Mouse (Mus musculus): ENCODE measurements around the gene Nlgn1.
A peak's percentile ranks its signal among the peaks of the same experiment; 100 is the strongest.

Nlgn1 gene

DNA sequence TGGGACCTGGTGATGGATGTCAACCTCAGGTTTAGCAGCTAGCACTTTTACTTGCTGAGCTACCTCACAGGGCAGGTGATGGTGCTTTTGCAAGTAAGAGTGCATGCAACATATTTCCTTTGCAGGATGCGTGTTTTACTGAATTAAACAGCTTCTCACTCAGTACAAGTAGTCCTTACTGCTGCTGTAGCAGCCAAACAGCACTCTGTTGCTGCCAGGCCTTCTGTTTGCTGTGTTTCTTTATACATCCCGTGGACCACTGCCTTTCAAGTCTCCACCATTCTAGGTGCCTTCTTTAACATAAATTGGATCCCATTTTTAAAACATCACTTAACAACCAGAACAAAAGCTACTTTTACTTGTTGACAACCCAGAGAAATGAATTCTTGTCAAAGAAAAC lies 502.0 kb downstream of the Nlgn1 start:
- DNase-seq (ENCODE audit: low spot score in 2 of 2), result no peak

- no peak for DNase-seq (ENCODE audit: low spot score in 2 of 2)
Measured at GRCm38 (mm10) chr3:25813368-25813767, 518.9 kb downstream of the Nlgn1 start.

- DNase-seq (ENCODE audit: low spot score in 2 of 2), result peak in 1 of 2 experiments; percentile 45
Measured at GRCm38 (mm10) chr3:25807559-25807958, 524.7 kb downstream of the Nlgn1 start.

- no peak for DNase-seq (ENCODE audit: low spot score in 2 of 2)
Measured at GRCm38 (mm10) chr3:25781651-25782050, 550.6 kb downstream of the Nlgn1 start.

- peak in 1 of 2 experiments; percentile 37 for DNase-seq (ENCODE audit: low spot score in 2 of 2)
Measured at GRCm38 (mm10) chr3:25775437-25775836, 556.8 kb downstream of the Nlgn1 start.

- DNase-seq (ENCODE audit: low spot score in 2 of 2), result peak; percentile 35 to 66
Measured at GRCm38 (mm10) chr3:25773908-25774307, 558.4 kb downstream of the Nlgn1 start.

DNA sequence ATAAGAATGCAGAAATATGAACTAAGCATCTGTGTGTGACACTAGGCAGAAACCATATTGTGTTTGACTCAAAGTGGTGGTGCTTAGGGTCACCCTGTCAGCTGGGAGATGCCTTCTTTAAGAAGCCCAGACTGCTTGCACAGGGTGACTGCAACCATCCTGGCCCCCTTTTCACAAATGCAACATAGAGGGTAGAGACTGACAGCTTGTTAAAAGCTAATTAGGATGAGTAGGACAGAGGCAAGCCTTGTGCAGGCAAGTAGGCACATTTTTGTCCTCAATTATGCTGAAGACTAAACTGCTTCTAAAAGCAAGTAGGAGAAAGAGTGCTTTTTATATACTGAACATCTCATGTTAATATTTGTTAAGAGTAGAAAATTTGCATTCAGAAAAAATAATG lies 558.8 kb downstream of the Nlgn1 start:
- DNase-seq (ENCODE audit: low spot score in 2 of 2), result peak in 1 of 2 experiments; percentile 28

- no peak for DNase-seq (ENCODE audit: low spot score in 2 of 2)
Measured at GRCm38 (mm10) chr3:25763689-25764088, 568.6 kb downstream of the Nlgn1 start.

DNA sequence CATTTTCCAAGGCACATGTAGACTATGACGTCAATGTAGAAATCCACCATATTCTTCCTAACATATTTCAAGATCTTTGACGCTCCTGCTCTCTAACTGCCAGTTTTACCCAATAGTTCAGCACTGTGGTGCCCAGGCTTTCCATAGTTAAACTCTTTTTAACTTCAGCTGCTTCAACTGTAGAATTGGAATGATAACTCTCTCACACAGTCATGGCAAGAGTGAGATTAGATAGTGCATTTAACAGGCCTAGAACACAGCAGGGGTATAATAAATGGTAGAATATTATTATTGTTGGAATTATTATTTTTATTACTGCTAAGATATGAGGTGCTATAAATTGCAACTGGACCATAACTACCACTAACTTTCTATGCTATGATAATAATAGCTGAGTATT lies 574.4 kb downstream of the Nlgn1 start:
- DNase-seq (ENCODE audit: low spot score in 2 of 2), result no peak

- no peak for DNase-seq (ENCODE audit: low spot score in 2 of 2)
Measured at GRCm38 (mm10) chr3:25724111-25724510, 608.1 kb downstream of the Nlgn1 start.

DNA sequence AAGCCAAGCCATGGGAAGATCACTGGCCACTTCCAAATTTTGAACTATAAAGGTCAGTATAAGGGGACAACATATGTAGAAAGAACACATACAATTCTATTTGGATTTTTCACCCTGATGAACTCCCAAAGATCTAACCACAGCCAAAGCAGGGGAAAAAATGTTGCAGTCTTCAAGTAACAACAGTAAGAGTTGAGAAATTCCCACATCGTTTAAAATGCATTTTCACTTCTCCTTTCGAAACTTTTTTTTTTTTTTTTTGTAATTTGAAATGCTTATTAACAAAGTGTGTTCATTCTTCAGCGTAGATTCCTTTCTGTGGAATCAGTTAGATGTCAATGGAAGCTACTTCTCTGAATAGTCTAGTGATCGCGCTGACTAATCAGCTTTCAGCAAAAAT lies 610.8 kb downstream of the Nlgn1 start:
- no peak for DNase-seq (ENCODE audit: low spot score in 2 of 2)

GRCm38 (mm10) chr3:25707380-25707779 lies 624.9 kb downstream of the Nlgn1 start:
- DNase-seq (ENCODE audit: low spot score in 2 of 2), result no peak

- no peak for DNase-seq (ENCODE audit: low spot score in 2 of 2)
Measured at GRCm38 (mm10) chr3:25697231-25697630, 635.0 kb downstream of the Nlgn1 start.

GRCm38 (mm10) chr3:25688789-25689464 lies 643.3 kb downstream of the Nlgn1 start:
- no peak for DNase-seq (ENCODE audit: low spot score in 2 of 2)

DNA sequence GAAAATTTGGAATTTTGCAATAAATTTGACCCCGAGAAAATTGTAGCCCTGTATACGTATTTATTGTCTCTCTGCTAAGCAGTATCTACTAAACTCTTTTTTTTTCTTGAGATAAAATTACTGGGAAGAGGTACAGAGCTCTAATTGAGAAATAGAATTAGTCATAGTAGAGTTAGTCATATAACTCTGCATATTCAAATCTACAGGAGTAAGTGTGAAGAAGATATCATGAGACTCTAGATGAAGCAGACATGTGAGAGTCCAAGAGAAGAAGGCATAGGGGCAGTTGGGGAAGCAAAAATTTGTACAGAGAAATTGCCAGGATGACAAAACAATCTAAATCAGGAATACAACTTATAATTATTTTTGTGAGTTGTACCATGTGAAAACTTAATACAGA lies 648.6 kb downstream of the Nlgn1 start:
- DNase-seq (ENCODE audit: low spot score in 2 of 2), result no peak

DNA sequence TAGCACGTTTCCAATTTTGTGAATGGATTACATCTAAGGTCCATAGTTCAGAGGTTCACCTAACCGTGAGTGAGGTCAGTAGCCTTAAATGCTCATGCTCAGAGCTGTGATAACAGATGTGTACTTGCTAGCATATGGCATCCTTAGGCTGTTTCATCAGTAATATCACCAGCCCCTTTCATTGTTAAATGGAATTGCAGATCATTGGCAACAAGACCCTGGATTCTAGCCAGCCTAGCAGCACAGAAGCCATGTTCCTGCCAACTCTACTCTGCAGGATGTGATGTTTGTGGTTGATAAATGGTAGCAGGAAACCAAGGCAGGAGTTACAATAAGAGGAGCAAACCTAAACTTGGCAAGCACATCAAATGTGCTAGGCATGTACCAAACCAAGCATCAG lies 652.9 kb downstream of the Nlgn1 start:
- DNase-seq (ENCODE audit: low spot score in 2 of 2), result no peak

DNA sequence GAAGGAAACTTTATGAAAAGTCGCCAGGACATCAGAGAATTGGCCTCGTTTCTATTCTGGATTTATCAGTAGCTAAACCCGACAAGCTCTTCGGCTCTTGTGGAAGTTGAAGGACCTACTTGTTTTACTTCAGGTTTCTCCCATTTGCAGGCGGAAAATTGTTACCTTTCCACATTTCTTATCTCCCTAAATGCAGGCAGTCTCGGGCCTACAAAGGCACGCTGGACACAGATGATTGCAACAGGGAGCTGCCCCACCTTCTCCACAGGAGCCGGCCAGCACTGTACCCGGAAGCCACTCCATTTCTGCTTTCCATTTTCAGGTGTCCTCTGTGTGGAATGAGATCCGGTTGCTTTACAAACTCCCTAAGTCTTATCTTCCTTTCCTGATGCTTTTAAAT lies 656.4 kb downstream of the Nlgn1 start:
- no peak for DNase-seq (ENCODE audit: low spot score in 2 of 2)

- no peak for DNase-seq (ENCODE audit: low spot score in 2 of 2)
Measured at GRCm38 (mm10) chr3:25675069-25675468, 657.2 kb downstream of the Nlgn1 start.

GRCm38 (mm10) chr3:25673408-25673807 lies 658.9 kb downstream of the Nlgn1 start:
- no peak for DNase-seq (ENCODE audit: low spot score in 2 of 2)

DNA sequence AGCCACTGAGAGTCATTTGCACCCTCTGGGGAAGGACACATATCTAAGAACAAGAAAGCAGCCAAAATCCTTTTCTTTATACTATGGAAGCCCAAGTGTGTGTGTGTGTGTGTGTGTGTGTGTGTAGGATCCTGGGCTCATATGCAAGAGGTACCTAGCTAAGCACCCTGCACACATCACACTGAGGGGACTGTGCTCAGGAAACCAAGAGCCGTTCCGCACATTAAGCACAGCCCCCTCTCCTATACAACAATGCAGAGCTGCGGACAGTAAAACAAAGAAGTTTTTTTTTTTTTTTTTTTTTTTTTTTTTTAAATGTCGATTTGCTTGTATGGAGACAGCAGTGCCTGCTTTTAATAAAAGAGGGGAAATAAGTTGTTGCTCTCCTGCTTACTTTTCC lies 659.5 kb downstream of the Nlgn1 start:
- no peak for DNase-seq (ENCODE audit: low spot score in 2 of 2)

GRCm38 (mm10) chr3:25663464-25663863 lies 668.8 kb downstream of the Nlgn1 start:
- DNase-seq (ENCODE audit: low spot score in 2 of 2), result no peak

- DNase-seq (ENCODE audit: low spot score in 2 of 2), result no peak
Measured at GRCm38 (mm10) chr3:25660285-25660684, 672.0 kb downstream of the Nlgn1 start.

GRCm38 (mm10) chr3:25658006-25658405 lies 674.3 kb downstream of the Nlgn1 start:
- DNase-seq (ENCODE audit: low spot score in 2 of 2), result no peak

DNA sequence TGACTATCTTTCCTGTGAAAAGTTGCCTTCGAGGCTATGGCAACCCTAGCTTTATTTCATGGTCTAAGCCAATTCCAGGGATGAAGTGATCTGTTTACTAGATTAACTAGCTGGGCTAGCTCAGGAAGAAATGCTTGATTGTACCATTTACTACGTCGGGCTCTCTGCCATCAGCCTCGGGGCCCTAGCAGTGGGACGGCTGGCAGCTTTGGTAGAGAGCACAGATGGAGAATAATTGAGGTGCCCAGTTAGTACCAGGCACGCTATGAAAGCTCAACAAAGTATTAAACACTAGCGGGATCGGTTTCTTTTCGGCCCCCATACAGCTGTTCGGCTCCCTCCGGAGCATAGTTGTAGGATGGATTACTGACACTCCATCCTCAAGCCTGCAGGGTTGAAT lies 675.2 kb downstream of the Nlgn1 start:
- DNase-seq (ENCODE audit: low spot score in 2 of 2), result no peak

Measured in frontal cortex, postnatal 36 days (tissue).